Mouse (Mus musculus): ENCODE results near the gene Sugp2. TPM values are rescaled to one million over a fixed set of nuclear protein-coding genes. Genes with fewer than 3 reads are reported as not detected.

Sugp2 gene
- polyA plus RNA-seq, 1 experiment from 2014 or later = 33.5 TPM

DNA sequence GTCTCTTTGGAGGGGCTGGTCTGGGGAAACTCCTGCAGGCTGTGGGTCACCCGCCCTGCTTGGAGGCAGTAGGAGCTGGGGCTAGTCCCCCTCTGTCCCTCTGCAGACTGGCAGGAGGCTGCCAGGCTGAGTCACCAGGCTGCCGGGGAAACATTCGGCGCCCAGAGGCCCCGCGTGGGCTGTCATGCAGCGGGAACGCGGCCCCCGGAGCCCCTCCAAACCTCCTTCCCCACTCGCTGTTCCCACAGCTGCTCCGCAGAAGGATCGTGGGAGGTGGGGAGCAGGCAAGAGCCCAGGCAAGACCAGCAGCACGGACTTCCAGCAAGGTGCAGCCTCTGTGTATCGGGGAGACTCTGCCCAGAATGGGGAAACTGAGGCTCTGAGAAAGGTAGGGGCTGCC, 44.1 kb downstream of the Sugp2 start:
- no peaks in the 10 kb centered on the region for H3K36me3 ChIP-seq (ENCODE audit: insufficient read depth)
- no peak for DNase-seq
- H3K4me3 ChIP-seq (ENCODE audit: low read depth, low read length) = no peak overlapping the region
- TF ChIP-seq CTCF (IDR thresholded peaks at IDR 0.05; ENCODE audit: low read depth) = no peak
- H3K27me3 ChIP-seq (ENCODE audit: insufficient read depth, low read length) = no peaks in the 10 kb centered on the region
- no peak overlapping the region for H3K27ac ChIP-seq (ENCODE audit: low read depth)
- 50% methylated on average over 15 of the region's 15 CpGs for WGBS
- no peak for ATAC-seq (ENCODE audit: insufficient read depth)
- H3K9me3 ChIP-seq (ENCODE audit: low read depth, low read length) = no peaks in the 10 kb centered on the region
- H3K4me1 ChIP-seq (ENCODE audit: insufficient read depth) = no peaks in the 10 kb centered on the region; the same call in 1 of the 2 replicates
- no peak overlapping the region for H3K4me2 ChIP-seq
- peak overlapping the region; percentile 3; the same call in 1 of the 2 replicates for H3K9ac ChIP-seq

DNA sequence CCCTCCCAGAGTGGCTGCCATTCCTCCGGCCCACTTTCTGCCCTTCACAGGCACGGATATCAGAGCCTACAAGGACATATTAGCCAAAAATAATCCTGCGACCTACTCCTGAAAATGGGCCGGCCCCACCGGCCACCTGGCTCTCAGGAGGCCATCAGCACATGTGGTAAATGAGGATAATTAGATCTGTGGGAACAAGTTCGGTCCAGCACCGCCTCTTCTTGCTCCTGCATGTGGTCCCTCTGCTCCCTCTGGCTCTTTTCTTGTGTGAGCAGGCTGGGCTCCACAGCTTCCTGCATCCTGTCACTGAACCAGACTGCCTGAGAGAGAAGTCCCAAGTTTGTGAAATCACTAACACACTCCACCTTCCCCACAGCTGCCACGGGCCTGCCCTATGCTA, 45.2 kb downstream of the Sugp2 start:
- no peak overlapping the region for H3K9ac ChIP-seq
- H3K36me3 ChIP-seq (ENCODE audit: insufficient read depth) = no peaks in the 10 kb centered on the region
- no peak for DNase-seq
- H3K4me1 ChIP-seq (ENCODE audit: insufficient read depth) = no peaks in the 10 kb centered on the region; the same call in 1 of the 2 replicates
- H3K27me3 ChIP-seq (ENCODE audit: insufficient read depth, low read length) = no peaks in the 10 kb centered on the region
- H3K9me3 ChIP-seq (ENCODE audit: low read depth, low read length) = no peaks in the 10 kb centered on the region
- no peak for ATAC-seq (ENCODE audit: insufficient read depth)
- H3K27ac ChIP-seq (ENCODE audit: low read depth) = peak overlapping the region; percentile 19; the same call in 1 of the 2 replicates
- no peak overlapping the region for H3K4me2 ChIP-seq
- no peak for TF ChIP-seq CTCF (IDR thresholded peaks at IDR 0.05; ENCODE audit: low read depth)
- 57% methylated on average over 8 of the region's 8 CpGs for WGBS
- no peak overlapping the region for H3K4me3 ChIP-seq (ENCODE audit: low read depth, low read length)

DNA sequence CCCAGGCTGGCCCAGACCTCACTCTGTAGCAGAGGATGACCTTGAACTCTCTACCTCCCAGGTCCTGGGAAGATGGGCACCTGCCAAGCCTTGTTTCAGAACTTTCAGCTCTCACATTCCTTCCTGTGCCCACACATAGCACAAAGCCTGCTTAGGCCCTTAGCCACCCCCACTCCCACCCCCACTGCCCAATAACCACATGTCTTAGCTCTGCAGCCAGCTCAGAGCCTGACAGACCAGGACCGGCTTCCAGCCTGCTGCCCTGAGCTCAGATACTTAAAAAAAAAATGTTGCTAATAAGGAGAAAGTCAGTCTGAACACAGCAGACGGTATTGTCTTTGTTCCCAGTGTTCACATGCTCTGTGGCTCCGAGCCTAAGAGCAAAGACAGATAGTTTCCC, 47.0 kb downstream of the Sugp2 start:
- Histone ChIP-seq H3K27ac (ENCODE audit: low read depth) (peak overlapping the region; percentile 79), H3K4me1 (ENCODE audit: insufficient read depth) (no peaks in the 10 kb centered on the region; the same call in 1 of the 2 replicates), H3K4me3 (ENCODE audit: low read depth, low read length) (no peak overlapping the region), H3K36me3 (ENCODE audit: insufficient read depth) (peaks cover 15% of the 10 kb centered on the region), H3K9ac (no peak overlapping the region), H3K9me3 (ENCODE audit: low read depth, low read length) (no peaks in the 10 kb centered on the region), H3K27me3 (ENCODE audit: insufficient read depth, low read length) (no peaks in the 10 kb centered on the region), H3K4me2 (no peak overlapping the region)
- no peak for TF ChIP-seq CTCF (IDR thresholded peaks at IDR 0.05; ENCODE audit: low read depth)
- no peak for DNase-seq
- 18% methylated on average over 3 of the region's 3 CpGs for WGBS
- ATAC-seq (ENCODE audit: insufficient read depth) = no peak

DNA sequence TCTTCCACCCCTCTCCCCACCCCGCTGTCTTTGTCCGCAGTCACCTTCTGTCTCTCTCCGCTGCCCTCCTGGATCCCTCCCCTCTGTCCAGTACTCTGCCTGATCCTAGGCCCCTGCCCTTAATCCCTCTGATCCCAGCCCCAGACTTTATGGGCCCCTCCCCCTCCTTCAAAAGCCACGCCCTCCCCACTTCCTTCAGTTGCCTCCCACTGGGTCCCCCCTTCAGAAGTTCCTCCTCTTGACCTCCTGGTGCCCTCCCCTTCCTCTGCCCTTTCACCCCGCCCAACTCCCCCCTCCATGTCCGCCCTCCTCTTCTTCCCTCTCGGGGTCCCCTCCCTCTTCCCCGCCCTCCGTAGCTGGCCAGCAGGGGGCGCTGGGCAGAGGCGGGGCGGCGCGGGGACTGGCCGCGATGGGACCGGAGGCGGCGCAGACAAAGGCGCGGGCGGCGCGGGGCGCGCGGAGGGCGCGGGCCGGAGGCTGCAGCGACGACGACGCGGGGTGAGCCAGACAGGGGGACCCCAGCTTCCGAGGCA, 48.6 kb downstream of the Sugp2 start, which contains the start of gene Homer3:
Gene Homer3 (plus strand): TSS at position 225 of the 533 bp plus-strand sequence.
- Histone ChIP-seq H3K4me1 (ENCODE audit: insufficient read depth) (no peaks in the 10 kb centered on the region; the same call in 1 of the 2 replicates), H3K4me3 (ENCODE audit: low read depth, low read length) (peak within 1 kb of the TSS; percentile 85), H3K9me3 (ENCODE audit: low read depth, low read length) (peaks cover 3% of the 10 kb centered on the region; the same call in 1 of the 2 replicates), H3K27me3 (ENCODE audit: insufficient read depth, low read length) (no peaks in the 10 kb centered on the region), H3K4me2 (peak within 1 kb of the TSS; percentile 89), H3K9ac (peak within 1 kb of the TSS; percentile 95), H3K36me3 (ENCODE audit: insufficient read depth) (peaks cover 32% of the 10 kb centered on the region), H3K27ac (ENCODE audit: low read depth) (peak within 1 kb of the TSS; percentile 79)
- peak; percentile 88 for TF ChIP-seq CTCF (IDR thresholded peaks at IDR 0.05; ENCODE audit: low read depth)
- peak; percentile 92 for DNase-seq
- ATAC-seq (ENCODE audit: insufficient read depth) = peak; percentile 92
- WGBS = 2% methylated on average over 36 of the region's 36 CpGs

DNA sequence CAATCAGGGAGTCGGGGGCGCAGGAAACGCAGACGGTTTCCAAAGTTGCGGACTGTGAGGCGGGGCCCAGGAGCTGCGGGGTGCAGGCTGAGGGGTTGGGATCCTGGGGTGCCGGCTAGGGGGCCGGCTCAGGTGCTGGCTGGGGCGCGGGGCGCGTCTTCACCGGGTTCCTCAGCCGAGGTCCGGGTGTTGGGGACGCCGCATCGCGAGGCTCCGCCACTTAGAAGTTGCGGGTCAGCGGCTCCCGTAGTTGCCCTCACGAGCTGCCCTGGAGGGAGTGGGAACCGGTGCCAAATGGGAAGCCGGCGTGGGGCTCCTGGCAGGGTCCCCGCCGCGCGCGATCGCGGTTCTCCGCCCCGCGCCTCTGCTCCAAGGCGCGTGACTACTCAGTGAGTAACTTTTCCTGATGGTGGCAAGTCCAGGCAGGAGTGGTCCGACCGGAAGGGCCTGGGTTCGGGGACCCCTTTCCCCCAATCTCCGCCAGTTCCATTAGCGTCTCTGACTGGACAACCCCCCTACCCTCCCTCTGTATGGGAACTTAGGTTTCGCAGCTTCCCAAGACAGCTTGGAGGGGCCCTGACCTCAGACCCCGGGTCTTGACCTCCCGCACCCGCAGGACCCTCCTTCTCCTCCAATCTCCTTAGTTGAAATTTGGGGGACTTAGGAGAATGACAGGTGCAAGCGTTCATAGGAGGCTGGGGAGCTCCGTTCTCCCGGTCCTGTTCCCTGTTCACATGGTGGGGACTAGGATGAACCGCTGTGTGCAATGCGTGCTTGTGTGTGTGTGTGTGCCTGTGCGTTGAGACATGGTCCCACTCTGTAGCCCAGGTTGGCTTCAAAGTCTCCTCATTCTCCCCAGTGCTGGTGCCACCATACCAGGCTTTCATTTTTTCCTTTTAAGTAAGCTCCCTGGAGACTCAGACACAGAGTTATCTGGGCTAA, 49.4 kb downstream of the Sugp2 start:
- H3K27ac ChIP-seq (ENCODE audit: low read depth) = peak overlapping the region; percentile 52
- no peaks in the 10 kb centered on the region; the same call in 1 of the 2 replicates for H3K4me1 ChIP-seq (ENCODE audit: insufficient read depth)
- no peak for TF ChIP-seq CTCF (IDR thresholded peaks at IDR 0.05; ENCODE audit: low read depth)
- WGBS = under 1% methylated on average over 53 of the region's 55 CpGs
- peaks cover 3% of the 10 kb centered on the region; the same call in 1 of the 2 replicates for H3K9me3 ChIP-seq (ENCODE audit: low read depth, low read length)
- no peaks in the 10 kb centered on the region for H3K27me3 ChIP-seq (ENCODE audit: insufficient read depth, low read length)
- peak; percentile 62 for ATAC-seq (ENCODE audit: insufficient read depth)
- peaks cover 39% of the 10 kb centered on the region for H3K36me3 ChIP-seq (ENCODE audit: insufficient read depth)
- H3K4me3 ChIP-seq (ENCODE audit: low read depth, low read length) = peak overlapping the region; percentile 85
- peak overlapping the region; percentile 95 for H3K9ac ChIP-seq
- DNase-seq = peak; percentile 56
- H3K4me2 ChIP-seq = peak overlapping the region; percentile 89

DNA sequence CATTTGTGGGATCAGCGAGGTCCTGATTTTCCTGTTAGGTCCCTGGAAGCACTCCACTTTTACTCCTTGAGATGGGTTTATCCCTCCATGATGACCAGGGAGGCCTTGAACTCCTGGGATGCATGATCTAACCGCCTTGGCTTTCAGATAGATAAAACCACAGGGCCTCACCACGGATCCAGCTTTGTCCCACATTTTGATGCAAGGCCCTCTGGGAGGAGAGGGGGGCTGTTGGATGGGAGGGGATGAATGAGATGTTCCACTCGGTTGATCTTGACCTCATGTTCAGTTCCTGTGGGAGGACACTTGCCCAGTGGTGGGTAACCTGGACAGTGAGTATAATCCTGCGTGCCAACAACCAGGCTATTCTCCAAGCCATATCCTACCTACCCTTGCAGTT, 50.4 kb downstream of the Sugp2 start:
- ATAC-seq (ENCODE audit: insufficient read depth) = no peak
- H3K27me3 ChIP-seq (ENCODE audit: insufficient read depth, low read length) = no peaks in the 10 kb centered on the region
- H3K27ac ChIP-seq (ENCODE audit: low read depth) = no peak overlapping the region
- H3K9me3 ChIP-seq (ENCODE audit: low read depth, low read length) = peaks cover 3% of the 10 kb centered on the region; the same call in 1 of the 2 replicates
- peak overlapping the region; percentile 85 for H3K4me3 ChIP-seq (ENCODE audit: low read depth, low read length)
- H3K36me3 ChIP-seq (ENCODE audit: insufficient read depth) = peaks cover 46% of the 10 kb centered on the region
- 71% methylated on average over 5 of the region's 5 CpGs for WGBS
- TF ChIP-seq CTCF (IDR thresholded peaks at IDR 0.05; ENCODE audit: low read depth) = no peak
- no peaks in the 10 kb centered on the region; the same call in 1 of the 2 replicates for H3K4me1 ChIP-seq (ENCODE audit: insufficient read depth)
- no peak overlapping the region for H3K9ac ChIP-seq
- no peak for DNase-seq
- H3K4me2 ChIP-seq = peak overlapping the region; percentile 89

DNA sequence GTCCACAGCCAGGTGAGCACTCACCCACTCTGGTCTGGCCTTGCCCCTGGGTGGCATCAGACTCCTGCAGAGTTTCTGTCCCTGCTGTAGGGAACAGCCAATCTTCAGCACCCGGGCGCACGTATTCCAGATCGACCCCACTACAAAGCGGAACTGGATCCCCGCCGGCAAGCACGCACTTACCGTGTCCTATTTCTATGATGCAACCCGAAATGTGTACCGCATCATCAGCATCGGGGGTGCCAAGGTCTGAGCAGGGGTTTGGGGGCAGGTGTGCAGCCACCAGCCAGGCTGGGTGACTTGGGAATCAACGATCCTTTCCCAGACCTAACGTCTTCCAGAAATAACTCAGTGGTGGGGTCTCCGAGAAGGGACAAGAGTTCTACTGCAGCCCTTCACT, 51.3 kb downstream of the Sugp2 start:
- no peak overlapping the region for H3K4me2 ChIP-seq
- ATAC-seq (ENCODE audit: insufficient read depth) = no peak
- H3K9ac ChIP-seq = no peak overlapping the region
- H3K4me3 ChIP-seq (ENCODE audit: low read depth, low read length) = no peak overlapping the region
- H3K36me3 ChIP-seq (ENCODE audit: insufficient read depth) = peaks cover 54% of the 10 kb centered on the region
- H3K9me3 ChIP-seq (ENCODE audit: low read depth, low read length) = peaks cover 3% of the 10 kb centered on the region; the same call in 1 of the 2 replicates
- 95% methylated on average over 15 of the region's 15 CpGs for WGBS
- no peak for DNase-seq
- no peak for TF ChIP-seq CTCF (IDR thresholded peaks at IDR 0.05; ENCODE audit: low read depth)
- no peak overlapping the region for H3K27ac ChIP-seq (ENCODE audit: low read depth)
- H3K27me3 ChIP-seq (ENCODE audit: insufficient read depth, low read length) = no peaks in the 10 kb centered on the region
- H3K4me1 ChIP-seq (ENCODE audit: insufficient read depth) = no peaks in the 10 kb centered on the region; the same call in 1 of the 2 replicates
